Mouse (Mus musculus): ENCODE results near the gene C1qtnf7. TPM values are rescaled to one million over a fixed set of nuclear protein-coding genes. Genes with fewer than 3 reads are reported as not detected.

C1qtnf7 gene
- polyA plus RNA-seq, 1 experiment: not detected

DNA sequence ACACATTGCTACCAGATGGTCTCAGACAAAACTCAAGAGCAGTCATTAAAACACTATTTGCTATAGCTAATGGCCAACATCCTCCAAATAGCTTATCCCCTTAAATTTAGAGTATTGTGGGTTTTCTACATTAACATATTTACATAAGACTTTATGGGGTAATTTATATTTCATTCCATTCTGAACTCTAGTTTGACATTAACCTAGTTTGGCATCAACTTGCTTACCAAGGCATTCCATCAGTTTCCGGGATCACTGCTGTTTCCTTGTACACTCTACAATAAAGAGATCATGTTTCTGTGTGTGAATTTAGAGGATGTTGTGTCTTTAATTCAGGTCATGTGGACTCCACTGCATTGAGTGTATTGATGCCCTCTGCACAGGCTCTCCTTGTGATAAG, 7.5 kb downstream of the C1qtnf7 start:
- no peak for TF ChIP-seq GATA1 (IDR thresholded peaks at IDR 0.05; ENCODE audit: low read length)

- no peak for TF ChIP-seq GATA1 (IDR thresholded peaks at IDR 0.05; ENCODE audit: low read length)
Observed at GRCm38 (mm10) chr5:43526874-43527584, 11.7 kb downstream of the C1qtnf7 start.

DNA sequence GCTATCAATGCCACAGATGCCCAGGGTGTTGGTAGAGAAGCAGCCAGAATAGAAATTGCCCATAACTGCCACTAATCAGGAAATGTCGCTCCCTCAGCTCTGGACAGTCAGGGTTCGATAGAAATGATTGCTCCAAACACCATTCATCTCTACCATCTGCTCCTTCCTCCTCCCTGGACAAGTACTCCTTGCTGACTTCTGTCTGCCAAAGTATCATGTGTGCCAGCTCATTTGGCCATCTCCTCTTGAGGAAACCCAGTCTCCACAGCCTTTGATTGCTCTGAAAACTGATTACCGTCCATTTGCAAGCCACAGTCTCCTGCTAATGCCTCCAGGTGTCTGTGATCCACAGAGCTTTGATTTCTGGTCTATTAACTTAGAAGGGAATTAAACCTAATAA, 14.8 kb downstream of the C1qtnf7 start:
- no peak for TF ChIP-seq GATA1 (IDR thresholded peaks at IDR 0.05; ENCODE audit: low read length)

DNA sequence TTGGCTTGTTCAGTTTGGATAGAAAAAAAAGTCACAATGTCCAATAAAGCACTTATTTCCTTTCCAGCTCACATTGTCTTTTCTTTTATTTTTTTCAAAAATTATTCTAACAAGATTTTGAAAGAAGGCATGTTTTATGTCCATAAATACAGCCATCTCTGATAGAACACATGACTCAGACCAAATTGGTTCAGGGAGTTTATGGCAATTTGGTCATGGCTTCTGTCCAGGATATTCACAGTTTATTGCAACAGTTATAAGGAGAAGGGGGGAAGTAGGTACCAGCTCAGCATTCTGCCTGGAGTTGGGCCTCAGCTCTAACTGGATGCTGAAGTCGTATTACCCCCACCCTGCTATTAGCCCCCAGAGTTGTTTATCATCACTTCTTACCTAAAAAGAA, 15.5 kb downstream of the C1qtnf7 start:
- no peak for TF ChIP-seq GATA1 (IDR thresholded peaks at IDR 0.05; ENCODE audit: low read length)

DNA sequence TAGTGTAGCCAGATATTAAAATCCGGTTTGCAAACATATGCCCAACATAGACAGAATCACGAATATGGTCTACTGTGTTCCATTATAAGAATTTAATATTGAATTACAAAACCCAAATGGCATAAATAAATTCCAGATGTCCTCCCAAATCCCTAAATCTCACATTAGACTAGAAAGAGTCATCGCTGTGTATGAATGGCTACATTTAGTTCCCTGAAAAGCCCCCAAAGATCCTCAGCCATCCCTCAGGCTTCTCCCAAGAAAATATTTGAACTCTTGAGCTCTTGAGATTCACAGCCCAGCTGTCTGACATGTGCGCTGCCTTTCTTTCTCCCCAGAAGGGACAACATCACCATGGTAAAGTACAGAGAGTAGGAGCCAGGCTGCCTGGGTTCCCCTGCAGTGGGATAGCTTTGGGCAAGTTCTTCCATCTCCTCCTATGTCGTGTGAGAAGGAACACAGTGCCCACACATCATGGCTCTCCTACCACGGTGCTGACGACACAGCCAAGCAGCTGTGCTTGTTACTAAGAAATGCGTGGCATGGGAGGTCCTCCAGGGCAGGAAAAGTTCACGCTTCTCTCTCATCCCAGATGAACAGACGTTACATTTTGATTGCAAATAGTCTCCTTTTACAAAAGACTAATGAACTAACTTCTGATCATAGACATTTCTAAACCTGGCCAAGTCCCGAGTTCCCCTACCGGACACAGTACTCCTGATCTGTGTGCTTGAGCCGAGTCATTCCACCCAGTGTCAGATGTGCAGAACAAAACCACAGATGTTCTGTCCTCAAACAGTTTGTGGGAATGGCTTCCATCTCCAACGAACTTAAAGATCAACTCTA, 23.2 kb downstream of the C1qtnf7 start:
- no peak for TF ChIP-seq GATA1 (IDR thresholded peaks at IDR 0.05; ENCODE audit: low read length)

DNA sequence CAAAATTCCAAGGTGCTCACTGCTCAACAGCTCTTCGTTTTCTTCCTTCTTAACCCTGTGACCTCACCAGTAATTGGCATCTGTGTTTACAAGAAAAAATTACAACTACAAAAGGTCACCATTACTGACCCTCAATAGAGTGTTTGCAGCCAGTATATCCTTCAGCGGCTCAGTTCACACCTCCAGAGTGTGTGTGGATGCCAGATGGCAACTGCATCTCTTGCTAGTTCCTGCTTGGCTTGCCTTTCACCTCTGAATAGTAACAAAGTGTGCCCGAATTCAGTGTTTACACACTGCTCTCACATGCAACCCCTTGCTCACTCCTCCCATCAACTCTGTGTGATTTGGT, 23.8 kb downstream of the C1qtnf7 start:
- no peak for TF ChIP-seq GATA1 (IDR thresholded peaks at IDR 0.05; ENCODE audit: low read length)

GRCm38 (mm10) chr5:43539871-43540270, 24.5 kb downstream of the C1qtnf7 start:
- no peak for TF ChIP-seq GATA1 (IDR thresholded peaks at IDR 0.05; ENCODE audit: low read length)

DNA sequence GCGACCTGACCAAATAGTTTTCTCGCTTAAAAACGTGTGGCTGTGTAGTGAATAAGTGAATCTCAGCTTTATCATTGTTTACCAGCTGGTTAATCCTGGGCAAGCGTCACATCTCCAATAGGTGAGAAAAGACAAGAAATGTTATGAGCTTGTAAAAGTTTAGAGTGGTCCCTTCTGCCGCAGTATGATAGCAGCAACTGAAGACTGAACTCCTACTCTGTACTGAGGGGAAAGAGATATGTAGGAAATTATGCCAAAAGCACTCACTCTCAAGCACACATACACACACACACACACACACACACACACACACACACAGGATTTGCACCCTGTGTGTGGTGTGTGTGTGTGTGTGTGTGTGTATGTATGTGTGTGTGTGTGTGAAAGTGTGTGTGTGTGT, 26.2 kb downstream of the C1qtnf7 start:
- no peak for TF ChIP-seq GATA1 (IDR thresholded peaks at IDR 0.05; ENCODE audit: low read length)

DNA sequence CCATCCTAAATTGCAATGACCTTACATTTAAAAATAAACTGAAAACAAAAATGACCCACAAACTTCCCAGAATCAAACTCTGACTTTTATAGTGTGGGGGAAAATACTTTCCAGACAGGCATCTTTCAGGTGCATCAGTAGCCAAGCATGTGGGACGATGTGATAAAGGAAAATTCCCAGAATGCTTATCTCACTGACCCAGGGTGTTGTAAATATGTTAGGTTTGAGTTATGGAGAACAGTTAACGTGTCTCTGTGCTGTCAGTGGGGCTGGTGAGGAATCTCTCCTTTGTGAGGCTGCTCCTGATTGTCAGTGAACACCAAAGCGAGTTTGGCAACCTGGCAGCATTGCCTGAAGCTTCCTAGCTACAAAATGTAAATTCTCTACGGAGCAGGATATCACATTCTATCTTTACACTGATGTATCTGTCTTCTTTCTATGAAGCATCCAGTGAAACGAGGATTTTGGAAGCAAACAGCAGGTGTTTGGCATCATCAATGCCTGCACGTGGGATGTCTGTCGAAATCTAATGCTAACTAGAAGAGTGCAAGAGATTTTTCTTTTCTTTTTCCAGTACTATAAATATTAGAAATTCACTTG, 27.0 kb downstream of the C1qtnf7 start:
- TF ChIP-seq GATA1 (IDR thresholded peaks at IDR 0.05; ENCODE audit: low read length): no peak

- no peak for TF ChIP-seq GATA1 (IDR thresholded peaks at IDR 0.05; ENCODE audit: low read length)
Observed at GRCm38 (mm10) chr5:43549951-43550350, 34.6 kb downstream of the C1qtnf7 start.

- TF ChIP-seq GATA1 (IDR thresholded peaks at IDR 0.05; ENCODE audit: low read length): no peak
Observed at GRCm38 (mm10) chr5:43550444-43550843, 35.1 kb downstream of the C1qtnf7 start.

DNA sequence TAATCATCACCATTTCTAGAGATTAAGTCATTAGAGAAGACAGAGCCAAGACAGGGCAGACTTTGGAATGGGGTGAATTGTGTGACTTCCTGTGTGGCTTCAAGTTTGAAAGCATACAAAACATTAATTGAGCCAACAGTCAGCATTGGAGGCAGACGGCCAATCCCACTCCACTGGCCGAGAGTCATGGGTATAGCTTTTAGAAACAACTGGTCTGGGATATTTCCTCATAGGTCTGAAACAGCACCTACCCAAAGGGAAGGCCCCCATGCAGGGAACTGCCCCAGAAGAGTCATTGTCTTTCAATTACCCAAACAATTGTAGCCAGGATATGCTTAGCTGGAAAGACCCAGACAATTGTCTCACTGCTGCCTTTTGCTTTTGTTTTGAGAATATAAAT, 39.5 kb downstream of the C1qtnf7 start:
- no peak for TF ChIP-seq GATA1 (IDR thresholded peaks at IDR 0.05; ENCODE audit: low read length)

DNA sequence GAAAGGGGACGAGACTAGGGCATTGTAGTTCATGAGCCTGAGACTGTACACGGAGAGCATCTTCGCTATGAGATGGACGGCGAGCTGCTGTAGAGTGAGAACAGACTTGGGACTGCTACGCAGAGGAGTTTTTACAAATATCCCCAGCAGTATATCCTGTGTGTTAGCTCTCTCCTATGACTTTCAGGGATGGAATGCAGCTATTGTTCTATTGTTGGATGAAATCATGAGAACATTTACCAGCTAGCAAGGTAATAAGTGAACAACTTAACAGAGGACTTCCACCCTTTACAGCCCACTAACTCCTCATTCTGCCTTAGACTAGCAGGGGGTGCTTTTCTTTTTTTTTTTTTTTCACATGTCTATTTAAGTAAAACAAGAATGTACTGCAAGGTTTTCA, 40.1 kb downstream of the C1qtnf7 start:
- TF ChIP-seq GATA1 (IDR thresholded peaks at IDR 0.05; ENCODE audit: low read length): no peak

- TF ChIP-seq GATA1 (IDR thresholded peaks at IDR 0.05; ENCODE audit: low read length): no peak
Observed at GRCm38 (mm10) chr5:43557436-43557835, 42.1 kb downstream of the C1qtnf7 start.

- TF ChIP-seq GATA1 (IDR thresholded peaks at IDR 0.05; ENCODE audit: low read length): no peak
Observed at GRCm38 (mm10) chr5:43561639-43562252, 46.4 kb downstream of the C1qtnf7 start.

DNA sequence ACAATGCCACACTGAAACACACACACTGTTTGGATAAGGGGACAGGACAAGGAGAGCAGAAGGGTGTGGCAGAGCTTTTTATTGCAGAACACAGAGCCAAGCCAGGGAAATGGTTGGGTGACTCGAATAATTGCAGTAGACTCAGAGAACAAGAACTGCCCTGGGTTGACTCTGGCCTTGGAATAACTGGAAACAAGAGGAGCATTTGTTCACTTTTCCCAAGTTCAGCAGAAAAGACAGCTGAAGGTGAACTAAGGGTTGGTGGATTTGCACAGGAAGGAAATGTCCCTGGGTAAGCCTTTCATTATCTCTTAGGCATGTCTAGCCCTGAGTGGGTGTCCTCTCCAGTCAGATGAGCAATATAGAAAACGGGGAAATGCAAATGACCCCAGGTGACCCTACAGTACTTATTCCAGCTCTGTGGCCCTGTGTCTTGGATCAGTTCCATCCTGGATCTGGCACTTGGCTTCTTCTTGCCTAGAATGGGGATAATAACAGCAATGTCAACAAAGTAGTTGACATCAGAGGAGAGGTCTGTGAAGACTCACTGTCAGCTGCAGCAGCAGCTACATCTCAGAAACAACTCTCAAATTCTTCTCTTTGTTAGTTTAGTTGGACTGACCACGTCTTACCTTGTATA, 54.5 kb downstream of the C1qtnf7 start:
- TF ChIP-seq GATA1 (IDR thresholded peaks at IDR 0.05; ENCODE audit: low read length): no peak

Measured in G1E-ER4 (cell line).